Mouse (Mus musculus): ENCODE data around the gene Gtf2ird2. TPM values are rescaled to one million over a fixed set of nuclear protein-coding genes. Genes with fewer than 3 reads are reported as not detected.

The Gtf2ird2 gene
- polyA plus RNA-seq, 1 experiment from 2014 or later, result 6.5 TPM

DNA sequence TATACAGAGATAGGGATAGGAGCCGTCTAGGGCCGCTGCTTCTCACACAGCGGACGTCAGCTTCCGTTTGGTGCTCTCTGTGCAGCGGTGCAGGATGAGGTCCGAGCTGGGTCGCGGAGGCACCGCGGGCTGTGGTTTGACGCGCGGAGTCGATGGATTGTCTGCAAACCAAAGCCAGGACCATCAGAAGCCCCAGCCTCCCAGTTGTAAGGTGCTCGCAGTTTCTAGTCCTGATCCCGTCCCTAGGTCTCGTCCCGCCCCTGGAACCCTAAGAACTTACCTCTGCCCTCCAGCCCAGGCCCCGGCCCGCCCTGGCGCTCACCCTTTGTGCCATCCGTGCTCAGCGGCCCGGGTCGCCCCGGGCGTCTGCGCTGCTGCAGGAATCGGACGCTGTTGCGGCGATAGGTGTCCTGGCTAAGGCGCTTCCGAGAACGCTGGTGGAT lies 37.9 kb downstream of the Gtf2ird2 start:
- no peak; the same call in 1 of the 2 replicates for ATAC-seq (replicated peaks; ENCODE audit: insufficient number of reproducible peaks, low FRiP score, low TSS enrichment)
- Histone ChIP-seq H3K9me3 (replicated peaks; ENCODE audit: control insufficient read depth, low read length) (no peaks in the 10 kb centered on the region), H3K4me1 (ENCODE audit: control insufficient read depth, insufficient read depth, low read length) (peaks cover 5% of the 10 kb centered on the region), H3K36me3 (ENCODE audit: control insufficient read depth, insufficient read depth, low read length) (peaks cover 3% of the 10 kb centered on the region; the same call in 1 of the 2 replicates), H3K9ac (ENCODE audit: low read depth, low read length) (peak overlapping the region; percentile 28; the same call in 1 of the 2 replicates), H3K27ac (ENCODE audit: low read depth, low read length) (no peak overlapping the region), H3K4me2 (peak overlapping the region; percentile 68), H3K4me3 (ENCODE audit: low read depth, low read length) (peak overlapping the region; percentile 35), H3K27me3 (ENCODE audit: control insufficient read depth, insufficient read depth, low read length) (peaks cover 9% of the 10 kb centered on the region)
- 1% methylated on average over 36 of the region's 36 CpGs for WGBS (ENCODE audit: insufficient replicate concordance)

DNA sequence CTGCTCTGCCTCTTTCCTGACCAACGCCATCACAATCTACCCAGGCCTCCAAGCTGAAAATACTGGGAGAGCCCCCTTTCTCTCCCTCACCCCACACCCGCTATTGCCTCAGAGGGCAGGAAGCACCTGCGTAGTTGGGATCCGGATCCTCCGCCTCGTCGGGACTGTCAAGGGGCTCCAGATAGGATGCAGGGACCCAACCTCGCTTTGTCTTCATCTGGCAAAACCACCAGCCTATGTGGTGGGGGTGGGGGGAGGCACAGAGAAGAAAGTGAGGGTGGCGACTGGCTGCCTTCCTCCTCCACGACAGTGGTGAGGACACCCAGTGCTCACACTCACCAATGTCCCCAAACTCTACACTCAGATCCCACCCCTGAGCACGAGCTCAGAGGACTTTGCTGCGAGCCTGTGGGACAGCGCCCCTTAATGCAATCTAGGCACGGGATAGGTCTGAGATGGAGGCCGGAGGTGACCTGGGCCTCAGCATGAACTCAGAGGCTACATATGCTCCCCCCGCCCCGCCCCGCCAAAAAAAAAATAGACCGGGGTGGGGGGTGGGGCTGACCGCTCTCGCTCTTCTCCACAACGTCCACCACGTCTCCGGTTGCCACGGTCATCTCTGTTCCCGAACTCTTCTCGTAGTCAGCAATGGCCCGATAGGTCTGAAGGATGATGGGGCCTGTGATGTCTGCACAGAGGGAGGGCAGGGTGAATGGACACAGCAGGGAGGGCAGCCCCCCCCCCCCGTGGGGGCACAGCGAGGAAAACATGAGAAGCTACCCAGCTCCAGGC lies 41.5 kb downstream of the Gtf2ird2 start:
- Histone ChIP-seq H3K9ac (ENCODE audit: low read depth, low read length) (no peak overlapping the region), H3K4me2 (no peak overlapping the region), H3K27me3 (ENCODE audit: control insufficient read depth, insufficient read depth, low read length) (peaks cover 9% of the 10 kb centered on the region), H3K27ac (ENCODE audit: low read depth, low read length) (no peak overlapping the region), H3K9me3 (replicated peaks; ENCODE audit: control insufficient read depth, low read length) (no peaks in the 10 kb centered on the region), H3K36me3 (ENCODE audit: control insufficient read depth, insufficient read depth, low read length) (no peaks in the 10 kb centered on the region), H3K4me1 (ENCODE audit: control insufficient read depth, insufficient read depth, low read length) (peaks cover 20% of the 10 kb centered on the region), H3K4me3 (ENCODE audit: low read depth, low read length) (no peak overlapping the region)
- WGBS (ENCODE audit: insufficient replicate concordance), result 73% methylated on average over 30 of the region's 30 CpGs
- no peak for ATAC-seq (replicated peaks; ENCODE audit: insufficient number of reproducible peaks, low FRiP score, low TSS enrichment)

DNA sequence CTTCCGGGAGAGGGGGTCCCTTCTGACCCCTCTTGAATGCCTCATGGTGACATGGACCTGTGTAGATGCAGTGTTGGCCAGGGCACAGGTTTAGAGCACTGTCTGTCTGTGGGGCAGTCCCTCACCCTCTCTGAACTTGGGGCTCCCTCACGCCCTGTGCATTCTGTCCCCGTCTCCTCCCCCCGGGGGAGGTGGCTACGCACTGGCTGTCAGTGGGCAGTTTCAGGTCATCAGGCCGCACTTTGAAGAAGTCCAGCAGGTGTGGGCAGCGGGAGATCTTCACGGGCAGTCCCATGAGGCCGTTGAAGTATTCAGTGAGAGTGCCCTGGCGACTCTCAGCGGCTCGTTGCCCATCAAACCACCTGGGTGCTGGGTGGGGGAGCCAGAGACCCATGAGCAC lies 43.1 kb downstream of the Gtf2ird2 start:
- H3K27ac ChIP-seq (ENCODE audit: low read depth, low read length), result no peak overlapping the region
- 55% methylated on average over 12 of the region's 12 CpGs for WGBS (ENCODE audit: insufficient replicate concordance)
- no peak for ATAC-seq (replicated peaks; ENCODE audit: insufficient number of reproducible peaks, low FRiP score, low TSS enrichment)

DNA sequence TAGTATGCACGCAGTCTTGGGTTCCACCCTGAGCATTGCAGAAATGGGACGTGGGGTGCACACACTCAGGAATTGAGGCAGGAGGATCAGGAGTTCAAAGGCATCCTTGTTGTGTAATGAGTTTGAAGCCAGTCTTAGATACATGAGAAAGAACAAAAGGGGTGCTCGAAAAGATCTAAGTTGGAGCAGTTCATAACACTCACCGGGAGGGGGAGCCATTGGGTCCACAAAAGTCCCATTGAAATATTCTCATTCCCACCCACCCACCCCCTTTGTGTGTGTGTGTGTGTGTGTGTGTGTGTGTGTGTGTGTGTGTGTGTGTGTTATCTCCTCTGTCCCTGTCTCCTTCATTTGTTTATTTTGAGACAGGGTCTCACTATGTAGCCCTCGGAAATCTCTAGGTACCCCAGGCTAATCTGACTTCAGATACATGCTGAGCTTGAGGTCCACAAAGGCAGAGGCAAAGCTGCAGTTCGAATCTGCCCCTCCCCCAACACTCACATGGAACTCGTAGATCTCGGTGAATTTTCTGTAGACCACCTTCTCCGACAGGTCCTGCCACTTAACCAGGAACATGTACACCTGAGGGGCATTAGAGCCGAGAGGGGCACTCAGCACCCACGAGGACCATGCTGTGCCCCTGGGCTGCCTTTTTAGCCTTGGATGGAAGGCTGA lies 43.9 kb downstream of the Gtf2ird2 start:
- WGBS (ENCODE audit: insufficient replicate concordance), result 33% methylated on average over 11 of the region's 11 CpGs
- ATAC-seq (replicated peaks; ENCODE audit: insufficient number of reproducible peaks, low FRiP score, low TSS enrichment), result no peak
- peak overlapping the region; percentile 49; the same call in 1 of the 2 replicates for H3K9ac ChIP-seq (ENCODE audit: low read depth, low read length)
- no peak overlapping the region for H3K4me3 ChIP-seq (ENCODE audit: low read depth, low read length)
- H3K4me1 ChIP-seq (ENCODE audit: control insufficient read depth, insufficient read depth, low read length), result peaks cover 28% of the 10 kb centered on the region
- H3K27me3 ChIP-seq (ENCODE audit: control insufficient read depth, insufficient read depth, low read length), result no peaks in the 10 kb centered on the region; the same call in 1 of the 2 replicates
- no peak overlapping the region for H3K27ac ChIP-seq (ENCODE audit: low read depth, low read length)
- no peaks in the 10 kb centered on the region for H3K9me3 ChIP-seq (replicated peaks; ENCODE audit: control insufficient read depth, low read length)
- no peaks in the 10 kb centered on the region for H3K36me3 ChIP-seq (ENCODE audit: control insufficient read depth, insufficient read depth, low read length)
- no peak overlapping the region for H3K4me2 ChIP-seq

More for the DNA sequence above, 43.1 kb downstream of the Gtf2ird2 start:
- no peaks in the 10 kb centered on the region for H3K36me3 ChIP-seq (ENCODE audit: control insufficient read depth, insufficient read depth, low read length)
- peaks cover 6% of the 10 kb centered on the region for H3K27me3 ChIP-seq (ENCODE audit: control insufficient read depth, insufficient read depth, low read length)
- no peak overlapping the region for H3K9ac ChIP-seq (ENCODE audit: low read depth, low read length)
- peaks cover 20% of the 10 kb centered on the region for H3K4me1 ChIP-seq (ENCODE audit: control insufficient read depth, insufficient read depth, low read length)
- H3K9me3 ChIP-seq (replicated peaks; ENCODE audit: control insufficient read depth, low read length), result no peaks in the 10 kb centered on the region
- H3K4me3 ChIP-seq (ENCODE audit: low read depth, low read length), result no peak overlapping the region
- no peak overlapping the region for H3K4me2 ChIP-seq

DNA sequence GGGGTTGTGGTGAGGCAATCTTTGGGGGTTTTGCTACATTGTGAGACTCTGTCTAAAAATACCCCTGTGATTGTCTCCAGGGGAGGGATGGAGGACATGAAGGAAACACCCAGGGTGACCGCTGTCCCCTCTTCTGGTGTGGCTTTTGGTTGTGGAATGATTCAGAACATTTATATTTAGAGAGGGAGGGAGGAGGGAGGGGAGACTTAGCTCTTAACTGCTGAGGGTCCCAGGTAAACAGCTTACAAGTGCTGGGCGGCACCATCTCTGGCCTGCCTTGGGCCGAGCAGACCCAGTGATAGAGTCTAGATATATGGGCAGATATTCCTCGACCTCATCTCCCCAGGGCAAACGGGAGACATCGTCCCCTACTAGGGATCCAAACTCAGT lies 44.4 kb downstream of the Gtf2ird2 start:
- no peak overlapping the region for H3K4me3 ChIP-seq (ENCODE audit: low read depth, low read length)
- 58% methylated on average over 6 of the region's 6 CpGs for WGBS (ENCODE audit: insufficient replicate concordance)
- H3K9me3 ChIP-seq (replicated peaks; ENCODE audit: control insufficient read depth, low read length), result no peaks in the 10 kb centered on the region
- H3K36me3 ChIP-seq (ENCODE audit: control insufficient read depth, insufficient read depth, low read length), result no peaks in the 10 kb centered on the region
- no peak overlapping the region for H3K27ac ChIP-seq (ENCODE audit: low read depth, low read length)
- peaks cover 28% of the 10 kb centered on the region for H3K4me1 ChIP-seq (ENCODE audit: control insufficient read depth, insufficient read depth, low read length)
- H3K9ac ChIP-seq (ENCODE audit: low read depth, low read length), result peak overlapping the region; percentile 49; the same call in 1 of the 2 replicates
- no peak for ATAC-seq (replicated peaks; ENCODE audit: insufficient number of reproducible peaks, low FRiP score, low TSS enrichment)
- no peaks in the 10 kb centered on the region; the same call in 1 of the 2 replicates for H3K27me3 ChIP-seq (ENCODE audit: control insufficient read depth, insufficient read depth, low read length)
- no peak overlapping the region for H3K4me2 ChIP-seq

DNA sequence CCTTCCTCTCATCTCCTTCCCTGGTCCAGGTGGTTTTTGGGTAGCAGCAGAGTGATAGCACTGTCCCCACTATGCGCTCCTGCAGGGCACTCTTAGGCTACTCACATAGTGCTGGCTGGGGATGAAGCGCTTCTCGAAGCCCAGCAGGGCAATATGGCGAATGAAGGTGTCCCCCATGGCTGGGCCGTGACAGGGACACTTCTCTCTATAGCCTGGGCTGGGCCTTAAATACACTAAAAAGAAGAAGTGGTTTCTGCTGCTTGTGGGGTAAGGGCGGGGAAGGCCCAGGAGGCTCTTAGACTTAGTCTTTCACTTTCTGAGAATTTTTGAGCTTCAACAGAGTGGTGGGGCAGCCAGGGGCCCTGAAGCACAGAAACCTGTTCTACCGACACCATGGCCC lies 45.6 kb downstream of the Gtf2ird2 start, which contains the start of gene Ncf1:
Gene Ncf1 (minus strand): TSS at position 235 of the 400 bp plus-strand sequence.
- Histone ChIP-seq H3K27me3 (ENCODE audit: control insufficient read depth, insufficient read depth, low read length) (no peaks in the 10 kb centered on the region), H3K36me3 (ENCODE audit: control insufficient read depth, insufficient read depth, low read length) (no peaks in the 10 kb centered on the region), H3K27ac (ENCODE audit: low read depth, low read length) (no peak within 1 kb of the TSS), H3K4me2 (no peak within 1 kb of the TSS), H3K4me1 (ENCODE audit: control insufficient read depth, insufficient read depth, low read length) (peaks cover 28% of the 10 kb centered on the region), H3K9ac (ENCODE audit: low read depth, low read length) (no peak within 1 kb of the TSS), H3K4me3 (ENCODE audit: low read depth, low read length) (no peak within 1 kb of the TSS), H3K9me3 (replicated peaks; ENCODE audit: control insufficient read depth, low read length) (no peaks in the 10 kb centered on the region)
- WGBS (ENCODE audit: insufficient replicate concordance), result 79% methylated on average over 7 of the region's 7 CpGs
- no peak for ATAC-seq (replicated peaks; ENCODE audit: insufficient number of reproducible peaks, low FRiP score, low TSS enrichment)

DNA sequence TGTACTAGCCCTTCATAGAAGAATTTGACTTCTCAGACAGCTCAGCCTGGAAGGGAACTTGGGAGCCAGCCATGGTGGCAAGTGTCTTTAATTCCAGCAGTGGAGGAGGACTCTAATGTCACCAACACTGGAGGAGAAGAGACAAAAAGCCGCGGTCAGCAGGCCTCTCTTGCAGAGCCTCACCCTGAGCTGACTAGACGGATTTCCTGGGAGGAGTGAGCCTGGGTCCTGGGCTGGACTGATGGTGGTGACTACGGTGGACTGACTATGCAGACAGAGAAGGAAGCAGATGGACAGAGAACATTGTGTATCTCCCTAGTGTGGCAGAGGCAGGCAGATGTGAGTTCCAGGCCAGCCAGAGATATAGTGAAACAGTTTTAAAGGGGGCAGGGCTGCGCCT lies 47.6 kb downstream of the Gtf2ird2 start:
- Histone ChIP-seq H3K4me1 (ENCODE audit: control insufficient read depth, insufficient read depth, low read length) (peaks cover 42% of the 10 kb centered on the region), H3K4me2 (no peak overlapping the region)

DNA sequence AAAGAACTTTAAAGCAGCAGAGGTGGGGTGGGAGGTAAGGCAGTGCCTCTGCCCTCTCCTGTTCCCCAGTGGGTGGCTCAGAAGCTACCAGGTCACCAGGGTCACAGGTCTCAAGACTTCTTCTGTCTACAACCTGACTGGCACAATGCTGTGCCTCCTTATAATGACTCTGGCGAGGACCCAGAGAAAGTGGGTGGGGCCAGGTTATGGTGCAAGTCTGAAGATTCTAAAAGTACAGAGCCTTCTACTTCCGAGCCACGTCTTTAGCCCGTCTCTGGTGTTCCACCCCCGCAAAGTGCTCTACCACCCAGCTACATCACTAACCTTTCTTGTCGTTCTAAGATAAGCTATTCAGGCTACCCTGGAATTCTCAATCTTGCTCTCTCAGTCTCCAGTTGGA lies 48.3 kb downstream of the Gtf2ird2 start:
- no peaks in the 10 kb centered on the region for H3K27me3 ChIP-seq (ENCODE audit: control insufficient read depth, insufficient read depth, low read length)
- H3K36me3 ChIP-seq (ENCODE audit: control insufficient read depth, insufficient read depth, low read length), result peaks cover 13% of the 10 kb centered on the region
- H3K4me2 ChIP-seq, result no peak overlapping the region
- 43% methylated on average over 6 of the region's 6 CpGs for whole genome bisulfite sequencing (ENCODE audit: insufficient replicate concordance)
- H3K4me1 ChIP-seq (ENCODE audit: control insufficient read depth, insufficient read depth, low read length), result peaks cover 35% of the 10 kb centered on the region
- no peak overlapping the region for H3K4me3 ChIP-seq (ENCODE audit: low read depth, low read length)
- H3K9me3 ChIP-seq (replicated peaks; ENCODE audit: control insufficient read depth, low read length), result no peaks in the 10 kb centered on the region
- H3K9ac ChIP-seq (ENCODE audit: low read depth, low read length), result no peak overlapping the region
- 0 out of 2 replicates have a peak overlapping the region, but pooled peaks have one; percentile 24 for H3K27ac ChIP-seq (ENCODE audit: low read depth, low read length)
- ATAC-seq (replicated peaks; ENCODE audit: insufficient number of reproducible peaks, low FRiP score, low TSS enrichment), result no peak

More for the DNA sequence above, 47.6 kb downstream of the Gtf2ird2 start:
- WGBS (ENCODE audit: insufficient replicate concordance), result 74% methylated on average over 5 of the region's 5 CpGs
- H3K4me3 ChIP-seq (ENCODE audit: low read depth, low read length), result no peak overlapping the region
- no peak overlapping the region for H3K9ac ChIP-seq (ENCODE audit: low read depth, low read length)
- H3K27ac ChIP-seq (ENCODE audit: low read depth, low read length), result no peak overlapping the region
- H3K27me3 ChIP-seq (ENCODE audit: control insufficient read depth, insufficient read depth, low read length), result no peaks in the 10 kb centered on the region
- peaks cover 5% of the 10 kb centered on the region for H3K36me3 ChIP-seq (ENCODE audit: control insufficient read depth, insufficient read depth, low read length)
- no peaks in the 10 kb centered on the region for H3K9me3 ChIP-seq (replicated peaks; ENCODE audit: control insufficient read depth, low read length)
- no peak for ATAC-seq (replicated peaks; ENCODE audit: insufficient number of reproducible peaks, low FRiP score, low TSS enrichment)
